In genomic region chr11:90417921-90418320, GRCm38 (mm10) we compare ENCODE assay signal across 7 mouse cellular contexts. TPM values are rescaled to one million over a fixed set of nuclear protein-coding genes. Genes with fewer than 3 reads are reported as not detected.
A peak's percentile ranks its signal among the peaks of the same experiment; 100 is the strongest.
DNase-seq lines count a peak whose midpoint lies in the region; ATAC-seq lines count a peak whose summit lies in the region.

No protein-coding gene starts in this region.

- DNase-seq in adrenal gland, postnatal 10 days, result peak; percentile 99
- peak; percentile 97 for DNase-seq in embryonic facial prominence, embryonic 10.5 days (ENCODE audit: low spot score)
- DNase-seq in heart, adult 11 months, result peak; percentile 100
- peak; percentile 99 for DNase-seq in kidney, adult 11 months
- peak; percentile 98 for DNase-seq in left cerebral cortex, postnatal 4 days
- peak; percentile 1 for DNase-seq in spleen, adult 12 weeks (ENCODE audit: low spot score)

- no peaks in the 10 kb centered on the region for H3K36me3 ChIP-seq in embryonic facial prominence, embryonic 10.5 days (replicated peaks)
- no peaks in the 10 kb centered on the region for H3K36me3 ChIP-seq in midbrain, embryonic 12.5 days

- intact Hi-C loops in left cerebral cortex, postnatal 4 days (cut with DNase I), result loop anchor here (10.0 kb wide), 1 partner anchor 187 kb away; no protein-coding TSS in a partner anchor

- peak overlapping the region; percentile 50 for H3K4me3 ChIP-seq in embryonic facial prominence, embryonic 10.5 days
- H3K4me3 ChIP-seq in midbrain, embryonic 12.5 days, result peak overlapping the region; percentile 34

- WGBS in embryonic facial prominence, embryonic 10.5 days, result under 1% methylated on average over 42 of the region's 42 CpGs
- WGBS in midbrain, embryonic 12.5 days, result under 1% methylated on average over 42 of the region's 42 CpGs

- H3K27me3 ChIP-seq in embryonic facial prominence, embryonic 10.5 days (replicated peaks; ENCODE audit: low read depth, poor library complexity, severe bottlenecking), result peaks cover 33% of the 10 kb centered on the region
- H3K27me3 ChIP-seq in midbrain, embryonic 12.5 days, result peaks cover 38% of the 10 kb centered on the region

- no peak overlapping the region; the same call in 1 of the 2 replicates for H3K9ac ChIP-seq in midbrain, embryonic 12.5 days (replicated peaks)

- no peaks in the 10 kb centered on the region for H3K9me3 ChIP-seq in embryonic facial prominence, embryonic 10.5 days
- no peaks in the 10 kb centered on the region for H3K9me3 ChIP-seq in midbrain, embryonic 12.5 days

- peaks cover 10% of the 10 kb centered on the region; the same call in 1 of the 2 replicates for H3K4me1 ChIP-seq in embryonic facial prominence, embryonic 10.5 days
- H3K4me1 ChIP-seq in midbrain, embryonic 12.5 days, result peaks cover 12% of the 10 kb centered on the region; the same call in 1 of the 2 replicates

- H3K27ac ChIP-seq in embryonic facial prominence, embryonic 10.5 days (replicated peaks), result peak overlapping the region; percentile 65
- H3K27ac ChIP-seq in midbrain, embryonic 12.5 days (replicated peaks), result no peak overlapping the region

- peak overlapping the region; percentile 59 for H3K4me2 ChIP-seq in midbrain, embryonic 12.5 days (replicated peaks)

- peak; percentile 99 for ATAC-seq in midbrain, embryonic 12.5 days (ENCODE audit: low FRiP score, low read depth)

RNA-seq across cellular contexts. Expression of gene Hlf, which starts 27.2 kb away (rescaled TPM):
- 10 to 100 TPM; 22.5 to 22.8 TPM for total RNA-seq in adrenal gland, postnatal 10 days (2021)
- 0.93 and 1.2 TPM in 2 replicates for polyA plus RNA-seq in embryonic facial prominence, embryonic 10.5 days (2016; fragmentation: Nextera tagmentation; extraction: Ambion mirVana)
- 10 to 100 TPM; 24.6 to 26.3 TPM for total RNA-seq in left cerebral cortex, postnatal 4 days (2021)
- 4.2 and 5.3 TPM in 2 replicates for polyA plus RNA-seq in midbrain, embryonic 12.5 days (2016; fragmentation: Nextera tagmentation; extraction: Ambion mirVana)

Comparison
In these comparisons a context has a peak if more than half of its experiments do, and no peak if none do; other contexts are left out.
1. DNase-seq: peak in every context shown above with its lines; median percentile 100 in heart, adult 11 months; 99 in adrenal gland, postnatal 10 days; 99 in kidney, adult 11 months; 98 in left cerebral cortex, postnatal 4 days; 97 in embryonic facial prominence, embryonic 10.5 days; 1 in spleen, adult 12 weeks.